Mouse (Mus musculus) brain, embryonic 14.5 days (tissue): ENCODE measurements around the gene Tepp. TPM values are rescaled to one million over a fixed set of nuclear protein-coding genes. Genes with fewer than 3 reads are reported as not detected.

Experiments used
- DNase-seq: peaks from one replicate; pipeline ENCODE4 v3.0.0-alpha.2; 2011; ENCODE audit warnings: low read depth
- CTCF ChIP-seq: fragments of 200-500 bp; IDR thresholded peaks from 2 replicates; pipeline ENCODE4 v1.5.1; 2012; ENCODE audit warnings: inconsistent platforms, mild to moderate bottlenecking, moderate library complexity, borderline replicate concordance; ENCODE audit not compliant: insufficient read depth, insufficient read length; ENCODE audit errors: extremely low read depth
- POLR2A ChIP-seq: fragments of 200-500 bp; IDR thresholded peaks from 2 replicates; pipeline ENCODE4 v1.6.1; 2012; ENCODE audit warnings: mild to moderate bottlenecking, inconsistent platforms, borderline replicate concordance; ENCODE audit not compliant: poor library complexity, insufficient read depth, insufficient read length, severe bottlenecking; ENCODE audit errors: extremely low read depth
- polyA plus RNA-seq: library from polyadenylated mRNA; depleted of rRNA; stranded (reverse); fragments of >200 nt; gene quantifications from 2 replicates; pipeline ENCODE4 v1.2.3, GENCODE M21; 2012

Tepp gene
- polyA plus RNA-seq, 1 experiment, result 1.7 TPM

DNA sequence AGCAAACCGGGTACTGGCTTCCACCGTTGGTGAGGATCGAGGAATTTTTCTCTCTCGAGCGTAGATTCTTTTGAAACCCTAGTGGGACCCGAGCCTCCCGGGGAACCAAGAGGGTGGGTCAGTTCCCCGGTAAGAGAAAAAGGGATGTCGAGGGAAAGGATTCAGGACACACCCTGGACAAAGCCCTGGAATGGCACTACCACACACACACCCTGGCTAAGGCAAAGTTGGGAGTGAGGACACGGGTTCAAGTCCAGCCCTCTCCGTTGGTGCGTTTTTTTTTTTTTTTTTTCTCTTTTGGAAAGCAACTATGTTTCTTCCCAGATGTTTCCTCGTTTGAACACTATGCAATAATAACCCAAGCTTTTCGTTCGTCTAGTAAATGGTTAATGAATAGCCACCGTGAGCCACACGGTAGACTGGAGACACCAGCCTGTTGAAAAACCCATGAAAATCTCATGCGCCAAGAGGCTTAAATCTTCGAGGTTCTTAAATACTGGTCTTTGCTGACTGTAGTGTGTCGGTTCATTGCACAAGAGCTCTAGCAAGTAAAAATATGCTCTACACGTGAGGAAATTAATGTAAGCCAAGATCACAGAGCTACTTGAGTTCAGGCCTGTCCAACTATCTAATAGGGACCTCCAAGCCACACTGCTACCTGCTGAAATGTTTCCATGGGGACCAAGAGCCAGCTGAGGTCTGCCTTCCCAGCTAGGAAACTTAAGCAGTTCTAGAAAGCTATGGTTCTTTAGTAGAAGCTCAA lies 22.3 kb downstream of the Tepp start:
- DNase-seq, result peak; percentile 20

DNA sequence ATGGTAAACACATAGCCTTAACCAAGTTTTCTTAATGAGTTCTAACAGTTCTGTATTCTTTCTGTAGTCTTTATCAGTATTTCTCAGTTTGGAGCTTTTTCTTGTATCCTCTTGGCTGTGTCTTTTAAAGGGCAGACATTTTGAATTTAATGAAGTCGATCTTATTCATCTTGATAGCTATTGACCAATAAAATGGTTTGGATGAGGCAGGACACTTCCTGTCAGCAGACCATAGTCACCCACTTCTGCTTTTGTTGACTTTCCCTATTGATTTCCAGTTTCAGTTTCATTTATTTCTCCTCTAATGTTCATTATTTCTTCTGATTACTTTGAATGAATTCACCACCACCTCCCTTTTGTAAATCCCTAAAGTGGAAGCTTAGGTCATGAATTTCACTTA lies 25.3 kb downstream of the Tepp start:
- no peak for DNase-seq
- TF ChIP-seq CTCF, result no peak
- no peak for TF ChIP-seq POLR2A

More for the DNA sequence above, 22.3 kb downstream of the Tepp start:
- TF ChIP-seq CTCF, result no peak
- no peak for TF ChIP-seq POLR2A

DNA sequence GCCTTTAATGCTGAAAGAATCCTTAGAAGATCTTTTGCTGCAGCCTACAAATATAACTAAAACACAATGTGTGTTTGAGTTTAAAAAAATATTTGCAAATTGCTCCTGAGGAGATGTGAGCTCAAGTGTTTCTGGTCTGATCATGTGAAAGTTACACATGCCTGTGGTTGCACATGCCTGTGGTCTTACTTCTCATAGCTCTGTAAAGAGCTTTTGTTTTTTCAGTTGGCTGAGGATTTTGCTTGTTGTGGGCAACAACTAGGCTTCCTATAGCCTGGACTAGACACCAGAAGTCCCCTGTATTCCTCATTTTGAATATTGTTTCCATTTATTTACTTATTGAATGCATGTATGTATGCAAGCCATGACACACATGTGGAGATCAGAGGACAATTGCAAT lies 26.0 kb downstream of the Tepp start:
- TF ChIP-seq POLR2A, result no peak
- no peak for TF ChIP-seq CTCF

DNA sequence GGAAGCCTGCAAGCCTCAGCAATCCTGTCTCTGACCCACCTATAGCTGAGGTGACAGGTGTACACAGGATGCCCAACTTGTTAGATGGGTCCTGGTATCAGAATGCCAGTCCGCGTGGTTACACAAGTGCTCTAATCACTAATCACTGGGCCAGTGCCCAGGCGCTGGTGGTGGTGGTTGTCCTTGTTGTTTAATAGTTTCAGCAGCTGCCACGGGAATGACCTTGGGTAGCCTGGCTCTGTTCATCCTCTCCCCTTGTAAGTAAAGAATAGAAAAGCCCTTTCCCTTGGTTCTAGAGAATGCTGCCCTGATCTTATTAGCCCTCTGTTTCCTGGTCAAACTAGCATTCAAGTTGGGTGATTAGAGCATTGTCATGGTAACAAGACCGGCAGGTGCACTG lies 31.4 kb downstream of the Tepp start:
- TF ChIP-seq CTCF, result no peak
- no peak for TF ChIP-seq POLR2A
- no peak for DNase-seq

More for the DNA sequence above, 26.0 kb downstream of the Tepp start:
- DNase-seq, result no peak

DNA sequence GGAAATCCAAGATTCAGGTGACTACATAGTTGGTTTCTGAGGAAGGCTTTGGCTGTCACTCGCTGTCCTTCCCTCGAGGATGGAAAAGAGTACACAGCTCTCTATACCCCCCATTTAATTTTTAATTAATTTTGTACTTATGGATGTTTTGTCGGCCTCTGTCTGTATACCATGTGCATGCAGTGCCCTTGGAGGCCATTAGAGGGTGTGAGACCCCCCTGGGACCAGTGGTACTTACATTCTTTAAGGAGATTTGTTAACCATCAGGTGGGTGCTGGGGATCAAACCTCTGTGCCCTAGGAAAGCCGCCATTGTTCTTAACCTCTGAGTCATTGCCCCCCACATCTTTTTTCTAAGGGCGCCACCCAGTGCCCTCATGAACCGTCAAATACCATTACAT lies 34.3 kb downstream of the Tepp start:
- DNase-seq, result no peak
- peak; percentile 27; the same call in 1 of the 2 replicates for TF ChIP-seq CTCF
- TF ChIP-seq POLR2A, result no peak

DNA sequence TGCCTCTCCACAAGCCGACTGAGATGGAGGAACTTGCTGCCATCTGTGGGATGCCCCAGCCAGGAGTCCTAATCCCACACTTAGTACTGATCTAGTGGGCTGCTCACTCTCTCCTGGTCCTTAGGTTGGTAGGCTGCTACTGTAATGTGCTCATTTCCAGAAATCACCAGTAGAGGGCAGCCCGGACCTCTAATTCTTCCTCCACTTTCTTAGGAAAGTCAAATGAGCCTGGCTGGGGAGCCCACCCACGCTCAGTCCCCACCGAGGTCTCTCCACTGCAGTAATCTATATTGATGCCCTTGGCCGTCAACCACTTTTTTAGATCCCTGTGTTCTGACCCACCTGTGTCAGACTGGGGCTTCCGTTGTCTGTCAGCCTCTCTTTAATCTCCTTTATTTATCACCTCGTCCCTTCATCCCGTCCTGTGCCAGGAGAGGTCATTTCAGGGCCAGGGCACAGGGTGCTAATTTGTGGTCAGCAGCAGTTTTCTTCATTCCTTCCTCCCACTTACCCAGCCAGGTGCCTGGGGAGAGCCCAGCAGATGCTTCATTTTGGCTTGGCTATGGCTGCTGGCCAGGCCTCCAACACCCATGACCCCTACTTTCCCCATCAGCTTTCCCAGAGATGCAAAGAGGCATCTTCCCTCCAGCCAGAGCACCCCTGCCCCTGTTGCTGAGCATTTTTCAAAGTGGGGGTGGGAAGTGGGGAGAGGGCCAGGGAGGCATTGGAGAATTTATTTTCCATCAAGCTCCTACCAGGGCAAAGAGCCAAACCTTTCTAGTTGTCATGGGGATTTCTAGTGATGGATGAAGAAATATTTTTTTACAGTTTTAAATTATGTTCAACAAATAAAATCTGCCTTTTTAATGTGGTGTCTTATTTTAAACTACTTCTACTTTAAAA lies 36.5 kb downstream of the Tepp start:
- no peak for TF ChIP-seq POLR2A
- peak; percentile 78 for TF ChIP-seq CTCF
- peak; percentile 89 for DNase-seq

DNA sequence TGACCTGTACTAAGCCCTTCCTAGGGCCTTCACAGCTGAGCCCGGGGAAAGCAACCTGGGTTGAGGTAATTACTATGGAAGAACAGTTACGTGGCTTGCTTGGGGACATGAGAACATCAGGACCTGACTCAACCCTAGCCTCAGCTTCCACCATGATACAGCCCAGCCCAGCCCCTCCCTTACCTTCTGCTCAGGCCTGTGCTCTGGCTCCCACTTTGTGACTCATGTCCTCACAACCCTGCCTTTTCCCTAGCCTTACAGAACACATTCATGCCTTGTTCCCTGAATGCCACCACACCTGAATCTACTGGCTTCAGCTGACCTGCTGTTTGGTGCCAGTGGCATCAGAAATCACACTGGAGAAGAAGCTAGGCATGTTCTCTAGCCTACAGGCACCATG lies 38.0 kb downstream of the Tepp start:
- DNase-seq, result no peak
- TF ChIP-seq POLR2A, result no peak
- no peak for TF ChIP-seq CTCF

DNA sequence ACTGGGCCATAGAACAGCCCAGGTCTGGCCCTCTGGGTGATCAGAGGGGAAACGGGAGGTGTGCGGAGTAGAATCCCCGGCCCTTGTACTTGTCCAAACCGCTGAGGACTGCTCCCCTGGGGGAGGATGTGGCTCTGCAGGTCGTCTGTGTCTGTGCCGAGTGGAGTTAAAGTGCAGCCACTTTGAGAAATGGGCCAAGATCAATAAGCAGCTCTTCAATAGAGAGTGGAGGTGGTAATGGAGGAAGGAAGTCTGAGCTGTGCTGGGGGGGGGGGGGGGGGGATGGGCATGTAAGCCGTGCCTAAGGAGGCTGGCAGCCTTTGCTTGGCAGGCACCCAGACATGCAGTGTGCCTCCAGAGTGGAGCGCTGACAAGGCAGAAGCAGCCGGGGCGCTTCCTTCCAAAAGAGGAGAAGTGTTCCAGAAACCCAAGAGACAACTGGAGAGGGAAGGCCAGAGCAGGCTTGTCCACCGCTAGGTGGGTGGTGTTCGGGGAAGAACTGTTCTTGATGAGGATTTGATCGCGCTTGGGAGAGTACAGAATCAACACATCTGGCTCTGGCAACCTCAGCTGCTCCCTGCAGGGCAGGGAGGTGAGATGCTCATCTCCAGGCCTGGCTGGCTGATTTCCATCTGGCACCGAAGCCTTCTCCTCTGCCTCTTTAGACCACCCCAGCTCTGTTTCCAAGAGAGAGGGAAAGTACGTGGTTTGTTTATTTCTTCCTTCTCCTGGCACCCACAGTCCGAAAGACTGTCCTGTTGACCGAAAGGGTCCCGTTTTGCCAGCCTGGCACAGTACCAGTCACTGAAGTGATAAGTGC lies 38.7 kb downstream of the Tepp start:
- TF ChIP-seq POLR2A (no peak), CTCF (no peak)
- DNase-seq, result peak; percentile 89

DNA sequence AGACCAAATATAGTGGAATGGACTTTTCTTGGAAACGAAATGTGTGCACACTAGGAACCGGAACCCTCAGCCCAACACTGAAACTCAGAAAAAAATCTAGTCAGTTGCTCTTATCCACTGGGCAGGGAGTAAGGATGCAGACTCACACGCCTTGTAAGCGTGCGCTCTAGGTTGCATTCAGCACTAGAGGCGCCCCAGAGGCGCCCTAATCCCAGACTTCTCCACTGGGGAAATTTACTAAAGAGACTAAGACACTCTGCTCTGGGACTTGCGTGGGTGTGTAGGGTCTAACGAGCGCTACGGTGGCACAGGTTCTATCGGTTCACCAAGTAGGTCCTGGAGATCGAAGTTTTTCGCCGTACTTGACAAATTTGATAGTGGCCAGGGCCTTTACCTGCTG lies 41.1 kb downstream of the Tepp start:
- TF ChIP-seq POLR2A (no peak), CTCF (peak; percentile 54; the same call in 1 of the 2 replicates)
- DNase-seq, result peak; percentile 73

DNA sequence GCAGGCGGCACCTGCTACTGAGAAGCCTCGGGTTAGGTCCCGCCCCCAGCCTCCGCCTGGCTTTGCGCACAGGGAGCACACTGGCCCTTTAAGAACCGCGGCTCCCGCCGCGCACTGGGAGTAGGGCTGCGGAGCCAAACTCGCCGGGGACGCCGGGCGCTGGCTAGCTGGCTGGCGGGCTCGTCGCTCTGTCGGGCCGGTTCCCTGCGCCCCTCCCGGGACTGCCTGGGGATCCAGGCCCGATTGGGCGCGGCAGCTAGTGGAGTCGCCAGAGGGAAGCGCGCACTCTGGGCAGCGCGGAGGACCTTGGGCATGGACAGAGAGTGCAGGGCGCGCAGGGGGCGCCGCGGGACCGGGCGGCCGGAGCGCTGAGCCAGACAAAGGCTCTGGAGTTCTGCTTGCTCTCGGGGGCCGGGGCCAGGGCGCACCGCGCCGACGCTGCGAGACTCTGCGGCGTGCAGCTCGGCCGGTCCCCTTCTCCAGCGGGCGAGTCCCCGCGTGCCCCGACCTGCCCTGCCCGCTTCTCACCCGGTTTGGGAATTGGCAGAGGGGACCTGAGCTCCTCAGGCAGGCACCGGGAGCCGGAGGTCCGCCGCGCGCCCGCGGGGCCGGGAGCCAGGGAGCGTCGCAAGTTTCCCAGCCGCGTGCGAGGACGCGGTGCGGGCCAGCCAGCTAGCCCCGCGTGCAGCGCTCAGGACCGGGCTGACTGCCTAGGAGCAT lies 41.9 kb downstream of the Tepp start, which contains the start of gene Mmp15:
Gene Mmp15 (plus strand): TSS at position 118 of the 720 bp plus-strand sequence.
- TF ChIP-seq POLR2A (peak; percentile 90), CTCF (no peak)
- DNase-seq, result peak; percentile 85
